Mouse (Mus musculus) embryonic facial prominence, embryonic 10.5 days (tissue): ENCODE results near the gene Spns1. TPM values are rescaled to one million over a fixed set of nuclear protein-coding genes. Genes with fewer than 3 reads are reported as not detected.
"Not testable (repeated sequence)": the region's sequence is repeated elsewhere in the genome, so short reads cannot be mapped to it uniquely, and the experiment has no call there.

Source experiments
- DNase-seq: peaks from one replicate; pipeline ENCODE4 v3.0.0-alpha.2; 2017; ENCODE audit warnings: low spot score
- H3K27ac ChIP-seq: fragments of 300-500 bp; sonication (generic); replicated peaks from 2 replicates; pipeline ENCODE4 v1.5.1; 2016; ENCODE audit warnings: mild to moderate bottlenecking
- H3K27me3 ChIP-seq: fragments of 300-500 bp; sonication (generic); replicated peaks from 2 replicates; pipeline ENCODE4 v1.6.1; 2016; ENCODE audit warnings: low read depth, mild to moderate bottlenecking; ENCODE audit not compliant: poor library complexity, severe bottlenecking
- H3K36me3 ChIP-seq: fragments of 300-500 bp; sonication (generic); replicated peaks from 2 replicates; pipeline ENCODE4 v1.6.1; 2016; ENCODE audit warnings: mild to moderate bottlenecking, moderate library complexity
- H3K4me1 ChIP-seq: fragments of 300-500 bp; sonication (generic); 2 replicates; pipeline ENCODE4 v1.6.1; 2016
- H3K4me3 ChIP-seq: fragments of 300-500 bp; sonication (generic); 2 replicates; pipeline ENCODE4 v1.5.1; 2016; ENCODE audit warnings: mild to moderate bottlenecking, moderate library complexity
- H3K9me3 ChIP-seq: fragments of 300-500 bp; sonication (generic); 2 replicates; pipeline ENCODE4 v1.6.1; 2016; ENCODE audit warnings: mild to moderate bottlenecking
- WGBS: fragments of 180-500 bp; shearing (Covaris S2); methylation state at CpG from one replicate; pipeline ENCODE4 v1.1.7; 2016; 5-methylcytosine and 5-hydroxymethylcytosine counted together
- polyA plus RNA-seq: library from polyadenylated mRNA; unstranded; fragments of >200 nt; fragmentation: Nextera tagmentation; extraction: Ambion mirVana; gene quantifications from 2 replicates; pipeline ENCODE4 v1.2.1, GENCODE M21; 2016

Gene Spns1
- polyA plus RNA-seq, 1 experiment from 2014 or later: 63.6 TPM

DNA sequence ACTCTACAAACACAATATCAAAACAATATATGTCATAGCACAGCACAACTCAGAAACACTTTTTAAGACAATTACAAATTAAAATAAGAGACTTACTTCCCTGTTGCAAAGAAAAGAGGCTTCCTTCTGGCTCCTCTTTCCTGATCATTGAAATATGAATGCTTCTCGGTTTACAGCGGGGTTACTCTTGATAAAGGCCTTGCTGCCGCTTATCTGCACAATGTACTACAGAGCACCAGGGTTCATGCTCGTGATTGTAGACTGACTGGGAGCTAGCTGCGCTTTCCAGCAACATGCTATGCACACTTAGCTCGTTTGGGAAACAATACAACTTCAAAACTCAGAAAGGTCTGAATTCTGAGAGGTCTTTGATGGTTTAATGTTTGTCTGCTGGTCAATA is 20.0 kb upstream of the Spns1 start:
- WGBS: 58% methylated on average over 6 of the region's 6 CpGs
- Histone ChIP-seq H3K27ac (no peak overlapping the region), H3K4me3 (peak overlapping the region; percentile 75), H3K4me1 (peaks cover 9% of the 10 kb centered on the region), H3K9me3 (no peaks in the 10 kb centered on the region), H3K27me3 (no peaks in the 10 kb centered on the region), H3K36me3 (peaks cover 10% of the 10 kb centered on the region)
- DNase-seq: no peak

DNA sequence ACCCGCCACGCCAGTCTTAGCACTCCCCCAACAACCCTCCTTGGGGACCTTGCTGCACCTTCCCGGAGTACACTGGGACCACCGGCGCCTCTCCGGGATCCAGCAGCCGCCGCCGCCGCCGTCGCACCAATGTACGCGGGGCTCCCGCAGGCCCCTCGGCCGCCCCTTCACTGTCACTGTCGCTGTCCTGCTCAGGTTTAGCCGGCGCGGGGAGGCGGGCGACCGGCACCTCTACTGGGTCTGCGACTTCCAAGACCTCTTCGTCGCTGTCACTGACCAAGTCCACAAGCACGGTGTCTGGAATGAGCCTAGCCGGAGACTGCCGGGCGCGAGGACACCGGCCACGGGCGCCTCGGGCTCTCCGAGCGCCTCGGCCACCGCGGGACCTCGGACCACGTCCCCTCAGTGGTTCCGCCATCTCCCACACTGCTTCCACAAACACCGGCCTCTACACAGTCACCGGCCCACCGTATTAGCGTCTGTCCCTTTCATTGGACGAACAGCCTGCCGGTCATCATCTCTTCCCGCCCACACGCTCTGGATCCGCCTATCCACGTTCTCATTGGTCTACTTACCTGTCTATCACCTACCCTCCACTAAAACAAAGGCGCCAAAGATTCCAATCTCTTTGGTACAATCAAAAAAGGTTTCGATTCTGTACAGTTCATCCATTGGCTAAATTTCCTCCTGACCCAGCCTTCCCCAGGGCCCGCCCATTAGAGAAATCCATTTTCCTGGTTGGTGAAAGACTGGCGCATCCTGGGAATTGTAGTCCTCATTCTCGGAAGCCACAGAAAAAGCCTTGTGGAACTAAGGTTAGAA is 19.3 kb upstream of the Spns1 start, which contains the start of gene Nfatc2ip:
TSS of gene Nfatc2ip (minus strand) at position 440 of the 822 bp plus-strand sequence.
- H3K4me3 ChIP-seq: peak within 1 kb of the TSS; percentile 75
- no peaks in the 10 kb centered on the region for H3K27me3 ChIP-seq
- H3K36me3 ChIP-seq: peaks cover 13% of the 10 kb centered on the region
- DNase-seq: peak; percentile 94
- peak within 1 kb of the TSS; percentile 70 for H3K27ac ChIP-seq
- H3K4me1 ChIP-seq: peaks cover 9% of the 10 kb centered on the region
- under 1% methylated on average over 59 of the region's 59 CpGs for WGBS
- H3K9me3 ChIP-seq: no peaks in the 10 kb centered on the region

DNA sequence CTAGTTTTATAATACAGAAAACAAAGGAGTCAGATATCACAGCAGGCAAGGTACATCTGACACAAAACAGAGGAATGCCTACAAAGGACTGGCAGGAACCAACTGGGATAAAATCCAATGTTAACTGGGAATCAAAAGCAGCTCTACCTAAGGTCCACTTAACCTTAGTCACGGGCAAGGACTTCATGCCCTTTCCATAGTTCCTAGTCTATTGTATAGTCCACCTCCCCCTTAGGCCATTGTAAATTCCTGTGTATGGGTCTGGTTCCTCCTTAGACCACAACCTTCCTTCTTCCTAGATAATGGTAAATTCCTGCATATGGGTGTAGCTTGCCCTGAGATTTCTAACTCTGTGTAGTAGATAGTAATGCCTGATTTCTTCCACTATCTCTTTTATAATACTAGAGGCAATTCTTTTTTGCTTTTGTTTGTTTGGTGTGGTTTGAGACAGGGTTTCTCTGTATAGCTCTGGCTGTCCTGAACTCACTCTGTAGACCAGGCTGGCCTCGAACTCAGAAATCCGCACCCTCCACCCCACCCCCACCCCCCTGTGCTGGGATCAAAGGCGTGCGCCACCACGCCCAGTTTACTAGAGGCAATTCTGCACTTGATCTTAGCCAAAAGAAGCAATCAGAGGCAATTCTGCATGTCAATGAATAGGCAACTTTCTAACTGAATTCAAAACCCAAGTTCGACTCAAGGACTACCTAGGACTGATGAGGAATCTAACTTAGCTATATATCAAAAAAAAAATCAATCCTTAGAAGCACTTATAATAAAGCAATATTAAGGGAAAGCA is 15.0 kb upstream of the Spns1 start:
- H3K27ac ChIP-seq, H3K4me3 ChIP-seq, H3K4me1 ChIP-seq, DNase-seq, H3K9me3 ChIP-seq, H3K27me3 ChIP-seq: not testable (repeated sequence)
- 92% methylated on average over 7 of the region's 7 CpGs for WGBS
- H3K36me3 ChIP-seq: peaks cover 54% of the 10 kb centered on the region

DNA sequence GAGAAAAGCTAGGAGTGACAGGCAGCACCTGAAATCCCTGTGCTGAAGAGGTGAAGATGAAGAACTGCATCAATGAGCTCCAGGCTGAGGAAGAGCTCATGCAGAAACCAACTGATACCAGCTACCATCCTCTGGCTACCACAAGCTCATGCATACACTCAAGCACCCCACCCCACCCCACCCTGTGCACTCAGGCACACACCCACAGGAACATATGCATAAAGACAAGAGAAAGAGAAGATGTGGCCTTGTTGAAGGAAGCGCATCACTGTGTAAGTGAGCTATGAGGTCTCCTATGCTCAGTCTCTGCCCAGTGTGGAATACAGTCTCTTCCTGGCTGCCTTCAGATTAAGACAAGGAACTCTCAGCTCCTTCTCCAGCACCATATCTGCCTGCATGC is 10.9 kb upstream of the Spns1 start:
- Histone ChIP-seq H3K27me3 (no peaks in the 10 kb centered on the region), H3K4me1 (no peaks in the 10 kb centered on the region), H3K4me3 (no peak overlapping the region), H3K27ac (no peak overlapping the region), H3K36me3 (peaks cover 77% of the 10 kb centered on the region), H3K9me3 (no peaks in the 10 kb centered on the region)
- 100% methylated on average over 1 of the region's 1 CpGs for WGBS
- no peak for DNase-seq

DNA sequence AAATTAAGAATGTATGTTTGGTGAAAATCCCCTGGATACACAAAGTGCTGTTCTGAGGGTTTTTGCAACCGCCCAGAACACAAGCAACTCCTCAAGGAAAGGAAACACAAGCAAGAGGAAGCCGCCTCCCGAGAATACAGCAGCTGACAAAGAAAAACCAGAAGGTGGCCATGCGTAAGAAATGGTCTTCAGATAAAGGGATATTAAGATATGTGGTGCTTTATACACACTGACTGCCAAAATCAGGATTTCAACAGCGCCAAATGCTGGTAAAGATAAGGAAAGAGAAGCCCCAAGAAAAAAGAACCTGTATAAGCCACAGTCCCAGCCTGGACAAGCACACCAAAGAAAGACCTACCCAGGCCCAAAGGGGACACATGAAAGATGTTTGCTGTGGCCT is 6.3 kb upstream of the Spns1 start:
- Histone ChIP-seq H3K9me3 (no peaks in the 10 kb centered on the region), H3K4me3 (no peak overlapping the region), H3K36me3 (peaks cover 45% of the 10 kb centered on the region), H3K4me1 (no peaks in the 10 kb centered on the region), H3K27ac (no peak overlapping the region), H3K27me3 (no peaks in the 10 kb centered on the region)
- DNase-seq: no peak
- WGBS: 88% methylated on average over 5 of the region's 5 CpGs

DNA sequence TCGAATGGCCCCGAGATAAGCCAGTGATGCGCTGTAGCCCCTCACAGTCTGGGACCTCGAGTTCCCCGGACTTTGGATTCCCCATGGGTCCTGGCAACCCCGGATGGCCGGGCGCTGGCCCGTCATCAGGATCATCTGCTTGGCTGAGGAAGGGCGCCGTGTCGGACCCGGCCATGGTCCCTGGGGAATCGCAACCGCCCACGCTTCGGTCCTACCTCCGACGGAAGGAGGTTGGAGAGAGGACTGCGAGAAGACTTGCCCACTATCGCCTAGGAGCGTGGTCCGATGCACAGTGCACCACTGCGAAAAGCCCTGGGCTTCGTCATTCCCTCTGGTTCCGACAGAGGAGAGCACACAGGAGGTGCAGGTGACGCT is 360 bp downstream of the Spns1 start:
- Histone ChIP-seq H3K4me3 (peak overlapping the region; percentile 80), H3K27me3 (no peaks in the 10 kb centered on the region), H3K36me3 (peaks cover 31% of the 10 kb centered on the region), H3K27ac (peak overlapping the region; percentile 85), H3K9me3 (no peaks in the 10 kb centered on the region), H3K4me1 (peaks cover 17% of the 10 kb centered on the region)
- WGBS: under 1% methylated on average over 27 of the region's 27 CpGs
- no peak for DNase-seq

DNA sequence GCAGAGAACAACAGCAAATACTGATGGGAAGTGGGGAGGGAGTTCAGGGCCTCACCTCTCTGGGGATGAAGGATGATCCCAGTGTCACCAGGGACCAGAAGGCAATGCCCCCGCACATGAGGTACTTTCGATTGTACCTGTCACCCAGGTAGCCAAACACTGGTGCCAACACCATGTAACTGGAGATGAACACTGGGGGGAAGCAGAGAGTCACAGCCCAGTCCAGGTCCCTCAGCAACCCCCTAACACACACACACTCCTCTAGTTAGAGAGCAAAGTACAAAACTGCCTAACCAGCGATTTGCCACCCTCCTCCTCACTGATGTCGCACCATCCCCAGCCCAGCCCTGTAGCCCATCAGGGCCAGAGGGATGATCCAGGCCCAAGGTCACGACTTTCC is 2.2 kb downstream of the Spns1 start:
- peaks cover 17% of the 10 kb centered on the region for H3K4me1 ChIP-seq
- H3K36me3 ChIP-seq: peaks cover 50% of the 10 kb centered on the region
- H3K9me3 ChIP-seq: no peaks in the 10 kb centered on the region
- DNase-seq: peak; percentile 7
- 76% methylated on average over 5 of the region's 5 CpGs for WGBS
- no peaks in the 10 kb centered on the region for H3K27me3 ChIP-seq
- no peak overlapping the region for H3K4me3 ChIP-seq
- H3K27ac ChIP-seq: no peak overlapping the region

DNA sequence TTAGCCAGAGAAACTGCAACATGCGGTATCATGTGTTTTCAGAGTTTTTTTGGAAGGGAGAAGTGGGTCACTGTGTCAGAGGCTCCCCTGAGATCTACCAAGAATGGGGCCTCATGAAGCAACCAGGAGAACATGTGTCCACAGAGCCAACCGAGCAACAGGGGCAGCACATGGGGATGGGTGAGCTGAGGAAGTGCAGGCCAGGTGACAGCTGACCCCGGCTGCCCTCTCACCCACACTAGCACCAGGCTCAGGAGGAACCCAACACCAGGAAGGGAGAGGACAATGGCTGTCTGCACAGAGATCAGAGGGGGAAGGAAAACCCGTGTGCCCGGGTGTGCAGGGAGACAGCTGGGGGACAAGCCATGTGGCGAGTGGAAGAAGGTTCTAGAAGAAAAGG is 2.7 kb downstream of the Spns1 start:
- 86% methylated on average over 6 of the region's 6 CpGs for WGBS
- Histone ChIP-seq H3K27ac (no peak overlapping the region), H3K9me3 (no peaks in the 10 kb centered on the region), H3K4me3 (no peak overlapping the region), H3K36me3 (peaks cover 55% of the 10 kb centered on the region), H3K4me1 (peaks cover 18% of the 10 kb centered on the region), H3K27me3 (no peaks in the 10 kb centered on the region)
- no peak for DNase-seq

DNA sequence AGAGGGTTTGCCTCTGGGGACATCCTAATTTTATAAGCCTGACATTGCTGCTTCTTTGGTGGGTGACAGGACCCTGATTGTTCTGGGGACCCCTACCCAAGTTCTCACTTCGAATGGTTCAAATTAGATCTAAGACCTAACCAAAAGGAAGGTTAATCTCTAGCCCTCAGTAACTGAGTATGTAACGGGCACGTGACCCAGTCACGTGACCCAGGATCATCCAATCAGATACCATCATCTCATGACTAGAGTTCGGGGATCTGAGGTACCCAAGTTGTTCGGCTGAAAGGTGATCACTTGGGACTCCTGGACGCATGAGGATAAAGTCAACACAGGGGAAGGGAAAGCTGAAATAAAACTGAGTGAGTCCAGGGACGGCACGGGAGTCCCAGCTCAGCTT is 4.2 kb downstream of the Spns1 start:
- WGBS: 86% methylated on average over 9 of the region's 9 CpGs
- peaks cover 68% of the 10 kb centered on the region for H3K36me3 ChIP-seq
- no peaks in the 10 kb centered on the region for H3K27me3 ChIP-seq
- peaks cover 19% of the 10 kb centered on the region for H3K4me1 ChIP-seq
- H3K4me3 ChIP-seq: no peak overlapping the region
- DNase-seq: no peak
- no peaks in the 10 kb centered on the region for H3K9me3 ChIP-seq
- H3K27ac ChIP-seq: no peak overlapping the region

DNA sequence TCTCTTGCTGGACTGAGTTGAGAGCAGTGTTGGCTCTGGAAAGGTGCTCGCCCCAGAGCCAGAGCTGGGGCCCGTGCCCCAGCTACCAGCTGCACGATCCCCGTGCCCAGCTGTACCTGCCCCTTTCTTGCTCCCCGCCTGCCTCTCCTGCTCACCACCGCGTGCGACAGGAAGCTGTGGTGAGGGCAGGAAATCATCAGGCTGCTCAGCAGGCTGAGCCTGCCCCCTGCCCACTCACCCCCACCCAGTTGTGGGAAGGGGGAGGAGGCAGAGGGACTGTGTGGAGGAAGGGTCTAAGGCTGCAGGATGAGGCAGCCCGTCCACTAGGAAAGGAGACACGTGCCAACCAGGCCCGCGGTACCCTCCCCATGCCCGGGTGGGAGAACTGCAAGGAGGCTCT is 7.9 kb downstream of the Spns1 start, which contains the start of gene Lat:
TSS of gene Lat (minus strand) at position 178 of the 400 bp plus-strand sequence.
- 77% methylated on average over 13 of the region's 13 CpGs for WGBS
- Histone ChIP-seq H3K36me3 (peaks cover 74% of the 10 kb centered on the region), H3K4me1 (peaks cover 2% of the 10 kb centered on the region; the same call in 1 of the 2 replicates), H3K9me3 (no peaks in the 10 kb centered on the region), H3K4me3 (peak within 1 kb of the TSS; percentile 18; the same call in 1 of the 2 replicates), H3K27ac (no peak within 1 kb of the TSS), H3K27me3 (no peaks in the 10 kb centered on the region)
- no peak for DNase-seq

DNA sequence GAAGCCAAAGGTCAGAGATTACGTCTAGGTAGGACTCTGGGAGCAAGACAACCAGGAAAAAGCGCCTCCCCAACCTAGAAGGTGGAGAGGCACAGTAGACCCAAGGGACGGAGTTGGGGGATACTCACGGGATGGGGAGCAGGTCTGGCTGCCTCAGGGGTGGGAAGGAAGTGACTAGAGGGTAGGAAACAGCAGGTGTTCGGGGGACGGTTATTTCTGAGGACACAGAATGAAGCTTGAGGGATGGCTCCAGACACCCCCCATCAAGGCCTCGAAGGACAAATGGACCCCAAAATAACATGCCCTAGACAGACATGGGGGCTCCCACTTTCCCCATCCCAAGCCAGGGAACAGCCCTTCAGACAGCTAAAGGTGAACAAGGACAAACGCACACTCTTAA is 8.9 kb downstream of the Spns1 start:
- no peak for DNase-seq
- Histone ChIP-seq H3K4me3 (no peak overlapping the region), H3K27me3 (no peaks in the 10 kb centered on the region), H3K36me3 (peaks cover 70% of the 10 kb centered on the region), H3K9me3 (no peaks in the 10 kb centered on the region), H3K4me1 (peaks cover 2% of the 10 kb centered on the region; the same call in 1 of the 2 replicates), H3K27ac (no peak overlapping the region)
- 87% methylated on average over 8 of the region's 8 CpGs for WGBS

DNA sequence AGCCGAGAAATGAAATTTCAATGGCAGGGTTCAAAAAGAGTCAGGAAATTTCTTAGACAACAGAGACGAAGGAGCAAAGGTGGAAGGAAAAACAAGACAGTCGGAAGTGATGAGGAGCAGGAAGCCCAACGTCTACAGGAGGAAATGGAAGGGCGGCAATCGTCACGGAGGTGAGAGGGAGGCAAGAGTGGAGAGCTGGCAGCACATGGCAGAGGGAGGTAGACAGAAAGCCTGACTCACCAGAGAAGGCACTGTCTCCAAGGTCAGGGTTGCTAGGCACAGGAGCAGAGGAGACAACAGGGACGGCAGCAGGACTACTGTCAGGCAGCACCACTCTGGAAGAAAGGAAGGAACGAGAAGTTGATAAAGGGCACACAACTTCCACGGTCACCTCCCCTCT is 9.6 kb downstream of the Spns1 start:
- Histone ChIP-seq H3K27ac (no peak overlapping the region), H3K36me3 (peaks cover 67% of the 10 kb centered on the region), H3K27me3 (no peaks in the 10 kb centered on the region), H3K4me1 (peaks cover 2% of the 10 kb centered on the region; the same call in 1 of the 2 replicates), H3K9me3 (no peaks in the 10 kb centered on the region), H3K4me3 (no peak overlapping the region)
- 90% methylated on average over 10 of the region's 10 CpGs for whole genome bisulfite sequencing
- no peak for DNase-seq
